Mouse (Mus musculus): ENCODE measurements around the gene Cbx1.

- TF ChIP-seq GATA1 (IDR thresholded peaks at IDR 0.05; ENCODE audit: low read length) (no peak), TAL1 (IDR thresholded peaks at IDR 0.05; ENCODE audit: low read length) (no peak)
Observed at GRCm38 (mm10) chr11:96830539-96831216, 41.8 kb downstream of the Cbx1 start.

Measured in erythroblast, embryonic 14.5 days (primary cell).